Mouse (Mus musculus) neural tube, embryonic 13.5 days (tissue): ENCODE measurements at regions not wholly inside any gene's neighbourhood (a gene's known extent, or its start where the extent isn't known, plus 50 kb on each side); places are given as distances from the start of the nearest gene placed in this dataset. TPM values are rescaled to one million over a fixed set of nuclear protein-coding genes. Genes with fewer than 3 reads are reported as not detected.

Experiments used
- ATAC-seq: fragments of 200-750 bp; cut with Nextera tagmentation; 2 replicates; pipeline ENCODE4 v1.8.0; 2017; ENCODE audit warnings: low read depth, mild to moderate bottlenecking, moderate TSS enrichment, moderate library complexity
- H3K27ac ChIP-seq: fragments of 300-500 bp; sonication (generic); replicated peaks from 2 replicates; pipeline ENCODE4 v1.5.1; 2015; ENCODE audit warnings: moderate library complexity, mild to moderate bottlenecking, inconsistent platforms
- H3K27me3 ChIP-seq: fragments of 300-500 bp; sonication (generic); 2 replicates; pipeline ENCODE4 v1.6.1; 2015; ENCODE audit warnings: mild to moderate bottlenecking, inconsistent platforms
- H3K36me3 ChIP-seq: fragments of 300-500 bp; sonication (generic); 2 replicates; pipeline ENCODE4 v1.6.1; 2015; ENCODE audit warnings: mild to moderate bottlenecking, inconsistent platforms
- H3K4me1 ChIP-seq: fragments of 300-500 bp; sonication (generic); replicated peaks from 2 replicates; pipeline ENCODE4 v1.6.1; 2015; ENCODE audit warnings: inconsistent platforms
- H3K4me2 ChIP-seq: fragments of 300-500 bp; sonication (generic); 2 replicates; pipeline ENCODE4 v1.6.1; 2015; ENCODE audit warnings: inconsistent platforms, mild to moderate bottlenecking, moderate library complexity
- H3K4me3 ChIP-seq: fragments of 300-500 bp; sonication (generic); 2 replicates; pipeline ENCODE4 v1.5.1; 2015; ENCODE audit warnings: mild to moderate bottlenecking, inconsistent platforms
- H3K9ac ChIP-seq: fragments of 300-500 bp; sonication (generic); 2 replicates; pipeline ENCODE4 v1.6.1; 2015; ENCODE audit warnings: moderate library complexity, mild to moderate bottlenecking, inconsistent platforms
- H3K9me3 ChIP-seq: fragments of 300-500 bp; sonication (generic); 2 replicates; pipeline ENCODE4 v1.6.1; 2016; ENCODE audit warnings: inconsistent platforms
- WGBS: fragments of 180-500 bp; shearing (Covaris S2); methylation state at CpG from one replicate; pipeline ENCODE4 v1.1.7; 2015; 5-methylcytosine and 5-hydroxymethylcytosine counted together
- microRNA-seq: library from miRNA; unstranded; fragments of <30 nt; microRNA quantifications from one replicate; pipeline ENCODE4, GENCODE M21; 2016

GRCm38 (mm10) chr16:3273427-3273826, 317.4 kb upstream of the Olfr161 start:
- no peak overlapping the region for H3K27ac ChIP-seq
- H3K27me3 ChIP-seq: no peaks in the 10 kb centered on the region
- H3K4me3 ChIP-seq: no peak overlapping the region
- H3K36me3 ChIP-seq: no peaks in the 10 kb centered on the region
- peaks cover 71% of the 10 kb centered on the region for H3K9me3 ChIP-seq
- no peak overlapping the region for H3K9ac ChIP-seq
- 74% methylated on average over 2 of the region's 2 CpGs for WGBS
- H3K4me1 ChIP-seq: no peaks in the 10 kb centered on the region
- no peak overlapping the region for H3K4me2 ChIP-seq
- ATAC-seq: no peak

Small RNA genes lying in the stretch of these regions (microRNA-seq; reads per million reads assigned to microRNA genes)
- gene Gm23215: not detected
